Mouse (Mus musculus) liver, embryonic 11.5 days (tissue): ENCODE data around the gene Bcdin3d. TPM values are rescaled to one million over a fixed set of nuclear protein-coding genes. Genes with fewer than 3 reads are reported as not detected.
A peak's percentile ranks its signal among the peaks of the same experiment; 100 is the strongest.

Experiments used
- ATAC-seq: fragments of 200-750 bp; cut with Nextera tagmentation; replicated peaks from 2 replicates; pipeline ENCODE4 v1.8.0; 2017; ENCODE audit warnings: moderate number of reproducible peaks, mild to moderate bottlenecking, moderate TSS enrichment, moderate library complexity; ENCODE audit not compliant: low FRiP score
- DNase-seq: peaks from one replicate; pipeline ENCODE4 v3.0.0-alpha.2; 2017; ENCODE audit warnings: low spot score
- H3K27ac ChIP-seq: fragments of 300-500 bp; sonication (generic); 2 replicates; pipeline ENCODE4 v1.5.1; 2014; ENCODE audit warnings: mild to moderate bottlenecking, low read depth, low read length, control low read depth
- H3K27me3 ChIP-seq: fragments of 300-500 bp; sonication (generic); replicated peaks from 2 replicates; pipeline ENCODE4 v1.6.1; 2014; ENCODE audit warnings: low read length, mixed read lengths; ENCODE audit not compliant: control insufficient read depth, insufficient read depth
- H3K36me3 ChIP-seq: fragments of 300-500 bp; sonication (generic); 2 replicates; pipeline ENCODE4 v1.6.1; 2014; ENCODE audit warnings: mild to moderate bottlenecking, low read length, moderate library complexity, mixed read lengths; ENCODE audit not compliant: control insufficient read depth, insufficient read depth
- H3K4me1 ChIP-seq: fragments of 300-500 bp; sonication (generic); replicated peaks from 2 replicates; pipeline ENCODE4 v1.6.1; 2014; ENCODE audit warnings: low read length, mixed read lengths; ENCODE audit not compliant: control insufficient read depth, insufficient read depth
- H3K4me2 ChIP-seq: fragments of 300-500 bp; sonication (generic); 2 replicates; pipeline ENCODE4 v1.6.1; 2014; ENCODE audit warnings: mild to moderate bottlenecking, control low read depth, moderate library complexity
- H3K4me3 ChIP-seq: fragments of 300-500 bp; sonication (generic); 2 replicates; pipeline ENCODE4 v1.5.1; 2014; ENCODE audit warnings: low read depth, low read length, control low read depth
- H3K9ac ChIP-seq: fragments of 300-500 bp; sonication (generic); 2 replicates; pipeline ENCODE4 v1.6.1; 2014; ENCODE audit warnings: low read depth, low read length, control low read depth
- H3K9me3 ChIP-seq: fragments of 300-500 bp; sonication (generic); 2 replicates; pipeline ENCODE4 v1.6.1; 2016; ENCODE audit warnings: low read length, inconsistent platforms, mixed read lengths; ENCODE audit not compliant: control insufficient read depth
- WGBS: fragments of 180-500 bp; shearing (Covaris S2); extraction: QIAGEN DNeasy Blood & Tissue Kit; methylation state at CpG from one replicate; pipeline ENCODE4 v1.1.7; 2014; 5-methylcytosine and 5-hydroxymethylcytosine counted together
- polyA plus RNA-seq: library from polyadenylated mRNA; unstranded; fragments of >200 nt; fragmentation: Nextera tagmentation; extraction: Ambion mirVana; gene quantifications from 2 replicates; pipeline ENCODE4 v1.2.1, GENCODE M21; 2014

Bcdin3d gene
- polyA plus RNA-seq, 1 experiment from 2014 or later = 10.5 TPM

DNA sequence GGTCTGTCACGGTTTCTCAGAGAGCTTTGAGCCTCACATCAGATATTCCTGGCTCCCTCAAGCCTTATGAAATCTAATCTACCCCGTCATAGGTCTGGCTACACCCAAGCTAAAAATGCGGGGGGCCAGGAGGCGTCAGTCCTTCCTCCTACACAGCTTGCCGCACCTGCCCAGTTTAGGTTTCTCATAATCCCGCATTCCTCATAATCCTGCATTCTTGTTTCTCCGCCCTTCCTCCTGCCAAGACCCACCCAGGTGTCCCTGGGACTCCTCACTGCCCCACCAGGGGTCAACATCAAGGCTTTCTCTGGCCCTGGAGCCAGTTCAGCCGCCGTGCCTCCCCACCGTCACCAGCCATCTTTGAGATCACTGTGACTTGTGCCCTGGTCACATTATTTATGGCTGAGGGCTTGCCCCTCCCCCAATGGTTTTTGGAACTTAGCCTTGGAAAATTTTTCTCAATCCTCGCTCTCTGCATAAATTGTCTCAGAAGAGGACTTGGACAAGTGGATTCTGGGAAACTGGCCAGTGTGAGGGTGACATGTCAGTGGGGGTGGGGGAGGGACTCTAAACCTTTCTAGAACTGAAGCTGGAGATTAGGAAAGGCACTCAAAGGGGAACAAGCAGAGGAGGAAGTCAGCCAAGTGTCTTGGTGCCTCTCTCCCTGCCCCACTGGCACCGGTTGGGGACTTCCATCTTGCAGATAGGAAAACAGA, 23.2 kb upstream of the Bcdin3d start:
- H3K4me3 ChIP-seq = no peak overlapping the region
- ATAC-seq (no peak), DNase-seq (no peak)
- no peaks in the 10 kb centered on the region for H3K36me3 ChIP-seq
- H3K4me2 ChIP-seq = no peak overlapping the region
- no peak overlapping the region for H3K27ac ChIP-seq
- WGBS = 51% methylated on average over 12 of the region's 12 CpGs
- H3K27me3 ChIP-seq = peaks cover 10% of the 10 kb centered on the region; the same call in 1 of the 2 replicates
- no peaks in the 10 kb centered on the region for H3K9me3 ChIP-seq
- peaks cover 14% of the 10 kb centered on the region for H3K4me1 ChIP-seq
- H3K9ac ChIP-seq = no peak overlapping the region

DNA sequence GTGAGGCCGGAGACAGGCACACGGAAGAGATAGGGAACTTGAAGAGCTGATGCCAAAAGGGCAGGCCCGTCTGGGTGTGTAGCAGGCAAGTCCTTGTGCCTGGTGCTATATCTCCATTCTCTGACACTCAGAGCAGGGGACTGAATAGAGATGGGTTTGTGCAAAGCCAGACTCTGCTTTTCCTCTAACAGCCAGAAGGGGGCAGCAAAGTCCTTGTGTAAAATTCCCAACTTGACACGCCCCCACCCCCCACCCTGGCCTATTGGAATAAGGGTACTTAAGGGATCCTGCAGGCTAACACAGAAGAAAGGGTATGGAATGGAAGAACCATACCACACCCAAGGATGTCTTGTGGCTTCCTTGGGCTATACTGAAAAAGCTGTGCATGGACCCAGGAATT, 22.5 kb upstream of the Bcdin3d start:
- peaks cover 10% of the 10 kb centered on the region; the same call in 1 of the 2 replicates for H3K27me3 ChIP-seq
- H3K9me3 ChIP-seq = no peaks in the 10 kb centered on the region
- no peak overlapping the region for H3K4me3 ChIP-seq
- H3K27ac ChIP-seq = no peak overlapping the region
- no peak overlapping the region for H3K4me2 ChIP-seq
- no peaks in the 10 kb centered on the region for H3K36me3 ChIP-seq
- ATAC-seq (no peak), DNase-seq (no peak)
- WGBS = 11% methylated on average over 4 of the region's 4 CpGs
- H3K4me1 ChIP-seq = peaks cover 14% of the 10 kb centered on the region
- no peak overlapping the region for H3K9ac ChIP-seq

DNA sequence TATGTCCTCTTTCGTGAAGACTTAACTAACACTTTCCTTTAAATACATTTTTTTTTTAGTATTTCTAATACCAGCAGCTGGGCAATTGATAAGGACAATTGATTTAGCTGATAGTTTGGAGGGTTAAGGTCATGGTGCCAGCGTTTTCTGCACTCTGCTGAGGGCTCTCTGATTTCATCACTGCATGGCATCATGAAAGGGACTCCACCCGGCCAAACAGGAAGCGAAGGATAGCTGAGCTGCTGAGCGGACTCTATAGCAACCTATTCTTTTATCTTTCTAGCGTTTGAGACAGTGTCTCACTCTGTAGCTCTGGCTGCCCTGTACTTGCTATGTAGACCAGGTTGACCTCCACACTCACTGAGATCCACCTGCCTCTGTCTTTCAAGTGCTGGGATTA, 10.2 kb upstream of the Bcdin3d start:
- H3K27ac ChIP-seq = no peak overlapping the region
- ATAC-seq = no peak
- H3K27me3 ChIP-seq = no peaks in the 10 kb centered on the region
- WGBS = 49% methylated on average over 6 of the region's 6 CpGs
- H3K36me3 ChIP-seq = no peaks in the 10 kb centered on the region
- DNase-seq = no peak
- no peaks in the 10 kb centered on the region for H3K4me1 ChIP-seq
- no peaks in the 10 kb centered on the region for H3K9me3 ChIP-seq
- H3K9ac ChIP-seq = no peak overlapping the region
- H3K4me3 ChIP-seq = no peak overlapping the region
- H3K4me2 ChIP-seq = no peak overlapping the region

DNA sequence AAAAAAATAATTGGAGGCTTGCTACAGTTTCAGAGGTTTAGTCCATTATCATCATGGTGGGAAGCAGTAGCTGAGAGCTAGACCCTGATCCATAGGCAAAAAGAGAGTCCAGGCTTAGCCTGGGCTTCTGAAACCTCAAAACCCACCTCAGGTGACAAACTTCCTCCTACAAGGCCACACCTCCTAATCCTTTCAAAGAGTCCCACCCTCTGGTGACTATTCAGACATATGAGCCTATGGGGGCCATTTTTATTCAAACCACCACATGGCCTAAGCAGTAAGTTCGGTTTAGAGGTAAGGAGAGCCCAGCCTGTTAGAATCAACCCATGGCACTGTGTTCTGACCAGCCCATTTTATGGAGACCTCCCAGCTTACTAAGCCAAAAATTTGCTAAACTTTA, 1.3 kb upstream of the Bcdin3d start:
- Histone ChIP-seq H3K9me3 (no peaks in the 10 kb centered on the region), H3K36me3 (no peaks in the 10 kb centered on the region), H3K27ac (no peak overlapping the region), H3K4me3 (no peak overlapping the region), H3K4me2 (no peak overlapping the region), H3K9ac (no peak overlapping the region), H3K27me3 (no peaks in the 10 kb centered on the region), H3K4me1 (peaks cover 12% of the 10 kb centered on the region)
- ATAC-seq (no peak), DNase-seq (no peak)
- 68% methylated on average over 1 of the region's 1 CpGs for WGBS

DNA sequence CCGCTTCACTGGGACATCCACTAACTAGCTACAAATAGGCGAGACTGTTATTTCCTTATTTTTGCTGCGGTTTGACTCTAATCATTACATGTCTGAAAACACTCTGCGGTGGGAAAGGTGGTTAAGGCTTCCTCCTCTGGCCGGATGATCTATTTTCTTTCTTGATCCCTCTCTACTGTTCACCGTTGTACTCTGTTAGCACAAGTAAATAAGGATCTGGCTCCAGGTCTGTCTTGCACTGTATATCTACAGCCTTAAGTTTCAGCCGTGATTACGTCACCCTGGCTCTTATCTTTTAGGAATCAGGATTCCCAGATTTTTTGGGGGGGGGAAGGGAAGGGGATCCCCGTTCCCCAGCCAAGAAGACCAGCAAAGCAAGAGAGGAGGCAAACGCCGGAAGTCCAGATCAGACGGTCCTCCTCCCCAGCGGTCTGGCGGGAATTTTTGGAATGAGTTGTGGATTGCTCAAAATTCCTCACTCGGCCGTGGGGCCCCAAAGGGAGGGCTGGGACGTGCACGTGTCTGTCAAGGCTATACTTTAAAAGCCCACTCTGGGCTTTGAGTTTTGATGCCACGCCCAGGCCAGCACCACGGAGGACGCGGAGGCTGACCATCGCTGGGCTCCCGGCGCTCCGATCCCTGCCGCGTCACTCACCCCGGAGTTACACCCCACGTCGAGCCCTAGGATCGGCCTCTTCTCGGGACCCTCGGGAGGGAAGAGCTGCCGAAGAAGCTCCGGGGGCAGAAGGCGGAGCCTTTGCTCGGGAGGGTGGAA, 542 bp downstream of the Bcdin3d start:
- Histone ChIP-seq H3K27me3 (no peaks in the 10 kb centered on the region), H3K4me2 (peak overlapping the region; percentile 72), H3K9ac (peak overlapping the region; percentile 82), H3K9me3 (no peaks in the 10 kb centered on the region), H3K36me3 (peaks cover 5% of the 10 kb centered on the region), H3K4me3 (peak overlapping the region; percentile 80), H3K27ac (peak overlapping the region; percentile 84), H3K4me1 (peaks cover 12% of the 10 kb centered on the region)
- 3% methylated on average over 38 of the region's 38 CpGs for WGBS
- ATAC-seq (peak; percentile 67), DNase-seq (no peak)

DNA sequence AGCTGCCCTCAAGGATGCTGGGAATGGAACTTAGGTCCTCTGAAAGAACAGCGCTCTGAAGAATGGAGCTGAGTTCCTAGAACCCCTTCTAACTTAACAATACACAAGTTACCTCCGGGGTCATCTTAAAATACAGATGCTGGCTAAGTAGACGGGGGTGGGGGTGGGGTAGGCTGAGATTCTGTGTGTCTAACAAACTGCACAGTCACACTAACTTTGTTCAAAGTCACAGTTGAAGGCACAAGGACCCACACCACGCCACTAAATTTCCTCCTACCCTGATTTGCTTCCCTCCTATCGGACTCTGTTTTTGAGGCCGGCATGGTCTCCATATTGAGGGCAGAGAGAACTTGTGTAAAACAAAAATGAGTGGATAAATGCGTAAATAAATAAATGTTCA, 1.6 kb downstream of the Bcdin3d start:
- Histone ChIP-seq H3K4me1 (peaks cover 12% of the 10 kb centered on the region), H3K4me3 (no peak overlapping the region), H3K27ac (no peak overlapping the region), H3K9me3 (no peaks in the 10 kb centered on the region), H3K9ac (no peak overlapping the region), H3K36me3 (peaks cover 5% of the 10 kb centered on the region), H3K4me2 (peak overlapping the region; percentile 72; the same call in 1 of the 2 replicates), H3K27me3 (no peaks in the 10 kb centered on the region)
- WGBS = 72% methylated on average over 7 of the region's 7 CpGs
- ATAC-seq = no peak
- no peak for DNase-seq

DNA sequence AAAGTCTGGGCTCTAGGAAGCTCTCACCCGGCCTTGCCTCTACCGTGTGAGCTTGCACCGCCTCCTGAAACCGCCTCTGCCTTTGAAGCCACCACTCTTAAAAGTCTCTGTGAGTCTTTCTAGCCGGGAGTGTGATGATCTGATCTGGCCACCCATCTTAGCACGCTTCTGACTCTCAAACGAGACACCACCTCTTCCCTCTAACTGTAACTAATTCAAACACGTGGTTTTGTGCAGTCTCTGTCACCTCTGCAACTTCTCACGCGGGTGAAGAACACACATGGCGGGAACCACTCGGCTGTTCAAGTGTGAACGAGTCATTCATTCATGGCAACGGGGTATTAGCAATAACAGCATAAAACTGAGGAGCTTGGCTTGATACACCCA, 2.9 kb downstream of the Bcdin3d start:
- 73% methylated on average over 14 of the region's 14 CpGs for WGBS
- ATAC-seq = no peak
- H3K36me3 ChIP-seq = peaks cover 5% of the 10 kb centered on the region
- H3K9me3 ChIP-seq = no peaks in the 10 kb centered on the region
- H3K4me3 ChIP-seq = no peak overlapping the region
- H3K4me2 ChIP-seq = no peak overlapping the region
- no peak for DNase-seq
- no peak overlapping the region for H3K9ac ChIP-seq
- no peak overlapping the region for H3K27ac ChIP-seq
- H3K4me1 ChIP-seq = peaks cover 12% of the 10 kb centered on the region
- H3K27me3 ChIP-seq = no peaks in the 10 kb centered on the region

DNA sequence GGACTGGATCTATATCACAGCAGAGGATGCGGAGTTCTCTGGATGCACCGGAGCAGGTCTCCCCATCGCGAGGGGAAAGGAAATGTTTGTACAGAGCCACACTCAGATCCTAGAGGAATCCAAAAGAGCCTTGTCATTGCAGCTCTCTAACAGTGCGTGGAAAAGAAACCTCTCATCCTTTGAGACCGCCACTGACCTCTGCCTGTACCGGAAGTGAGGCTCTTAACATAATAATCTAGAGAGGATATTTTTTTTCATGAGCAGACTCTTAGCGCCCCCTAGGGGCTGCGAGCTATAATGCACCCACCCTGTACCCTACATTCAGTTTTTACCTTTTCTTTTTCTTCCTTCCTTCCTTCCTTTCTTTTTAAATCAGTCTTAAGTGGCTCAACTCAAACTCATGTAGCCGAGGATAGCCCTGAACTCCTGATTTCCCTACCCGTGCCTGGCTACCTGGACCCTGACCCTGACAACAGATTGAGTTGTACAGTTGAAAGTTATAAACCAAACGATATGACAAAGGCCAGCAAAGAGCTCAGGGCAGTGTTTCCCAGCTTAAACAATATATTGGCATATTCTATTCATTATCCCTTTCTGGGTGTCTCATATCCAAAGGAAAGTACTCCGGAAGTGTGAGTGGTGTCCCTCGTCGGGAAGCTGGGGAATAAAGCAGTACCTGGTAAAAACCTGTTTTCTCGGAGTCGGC, 3.4 kb downstream of the Bcdin3d start:
- Histone ChIP-seq H3K9me3 (no peaks in the 10 kb centered on the region), H3K27me3 (no peaks in the 10 kb centered on the region), H3K36me3 (peaks cover 5% of the 10 kb centered on the region), H3K4me2 (peak overlapping the region; percentile 4; the same call in 1 of the 2 replicates), H3K9ac (no peak overlapping the region), H3K4me1 (peaks cover 12% of the 10 kb centered on the region), H3K27ac (no peak overlapping the region), H3K4me3 (no peak overlapping the region)
- DNase-seq = no peak
- 59% methylated on average over 17 of the region's 17 CpGs for WGBS
- no peak for ATAC-seq
